Mouse (Mus musculus) spleen, adult 2 months (tissue): ENCODE measurements around the gene Hoxb3. TPM values are rescaled to one million over a fixed set of nuclear protein-coding genes. Genes with fewer than 3 reads are reported as not detected.

ENCODE experiments used
- DNase-seq, 2 experiments: peaks; one replicate each; pipeline versions ENCODE4 v3.0.0 to v3.0.0-alpha.2; 2012 to 2021; ENCODE audit warnings: low spot score in 2 of 2, low read depth in 1 of 2
- H3K27ac ChIP-seq: fragments of 200-500 bp; 2 replicates; pipeline ENCODE4 v1.5.1; 2012; ENCODE audit warnings: low read length, inconsistent platforms; ENCODE audit not compliant: insufficient read depth
- H3K27me3 ChIP-seq: fragments of 200-500 bp; 2 replicates; pipeline ENCODE4 v1.6.1; 2012; ENCODE audit warnings: mild to moderate bottlenecking, moderate library complexity, low read length, inconsistent platforms; ENCODE audit not compliant: control insufficient read depth, insufficient read depth
- H3K36me3 ChIP-seq: fragments of 200-500 bp; 2 replicates; pipeline ENCODE4 v1.6.1; 2012; ENCODE audit warnings: mild to moderate bottlenecking, low read length, inconsistent platforms; ENCODE audit not compliant: control insufficient read depth, insufficient read depth
- H3K4me1 ChIP-seq: fragments of 200-500 bp; 2 replicates; pipeline ENCODE4 v1.6.1; 2011; ENCODE audit warnings: inconsistent platforms; ENCODE audit not compliant: control insufficient read depth, insufficient read depth, insufficient read length
- H3K4me3 ChIP-seq: fragments of 200-500 bp; 2 replicates; pipeline ENCODE4 v1.5.1; 2011; ENCODE audit warnings: mild to moderate bottlenecking, inconsistent platforms; ENCODE audit not compliant: insufficient read depth, insufficient read length; ENCODE audit errors: extremely low read depth
- CTCF ChIP-seq: fragments of 200-500 bp; IDR thresholded peaks from 2 replicates; pipeline ENCODE4 v1.5.1; 2011; ENCODE audit warnings: mild to moderate bottlenecking, inconsistent platforms; ENCODE audit not compliant: insufficient read depth, insufficient read length, insufficient replicate concordance; ENCODE audit errors: extremely low read depth
- POLR2A ChIP-seq: fragments of 200-500 bp; IDR thresholded peaks from 2 replicates; pipeline ENCODE4 v1.6.1; 2011; ENCODE audit warnings: low read depth, low read length, inconsistent platforms
- WGBS: fragments of 180-500 bp; shearing (Covaris S2); methylation state at CpG from one replicate; pipeline ENCODE4 v1.1.7; 2018; 5-methylcytosine and 5-hydroxymethylcytosine counted together
- polyA plus RNA-seq: library from polyadenylated mRNA; depleted of rRNA; stranded (reverse); fragments of >200 nt; gene quantifications from 2 replicates; pipeline ENCODE4 v1.2.3, GENCODE M21; 2012; rRNA removed

The Hoxb3 gene
- polyA plus RNA-seq, 1 experiment: 2.0 TPM

DNA sequence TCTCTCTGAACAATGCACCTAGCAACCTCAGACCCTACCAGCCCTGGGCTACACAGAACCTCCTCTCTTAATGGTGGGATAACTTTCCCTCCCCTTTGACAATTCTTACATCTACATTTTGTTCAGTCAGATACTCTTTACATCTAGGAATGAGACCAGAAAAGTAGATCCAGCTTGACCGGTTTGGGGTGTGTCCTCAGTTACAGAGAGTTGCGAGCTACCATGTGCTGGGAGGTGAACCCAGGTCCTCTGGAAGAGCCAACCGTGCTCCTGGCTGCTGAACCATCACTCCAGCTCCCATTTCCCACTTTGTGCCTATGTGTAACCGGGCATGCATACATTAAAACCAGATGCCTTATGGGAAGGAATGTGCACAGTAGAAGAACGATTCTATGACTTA is 60.3 kb downstream of the Hoxb3 start:
- 61% methylated on average over 5 of the region's 5 CpGs for WGBS
- H3K27me3 ChIP-seq: no peaks in the 10 kb centered on the region

DNA sequence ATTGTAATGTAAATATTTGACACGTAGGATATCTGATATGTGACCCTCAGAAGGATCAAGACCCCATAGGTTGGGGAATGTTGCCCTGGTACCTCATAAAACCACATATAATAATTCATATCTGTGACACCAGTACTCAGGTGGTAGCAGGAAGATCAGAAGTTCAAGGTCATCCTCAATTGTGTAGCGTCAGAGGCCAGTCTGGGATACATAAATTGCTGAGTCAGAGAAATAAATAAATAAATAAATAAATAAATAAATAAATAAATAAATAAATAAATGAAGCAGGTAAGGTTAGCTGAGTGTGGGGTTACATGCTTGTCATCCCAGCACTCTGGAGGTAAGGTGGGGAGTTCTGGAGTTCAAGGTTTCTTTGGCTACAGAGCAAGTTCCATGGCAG is 64.5 kb downstream of the Hoxb3 start:
- TF ChIP-seq POLR2A (no peak), CTCF (no peak)
- 79% methylated on average over 2 of the region's 2 CpGs for WGBS
- H3K4me1 ChIP-seq: no peaks in the 10 kb centered on the region
- no peaks in the 10 kb centered on the region for H3K27me3 ChIP-seq
- H3K4me3 ChIP-seq: no peak overlapping the region
- no peaks in the 10 kb centered on the region for H3K36me3 ChIP-seq
- no peak overlapping the region for H3K27ac ChIP-seq
- no peak for DNase-seq

More for the DNA sequence above, 60.3 kb downstream of the Hoxb3 start:
- Histone ChIP-seq H3K36me3 (no peaks in the 10 kb centered on the region), H3K4me3 (no peak overlapping the region), H3K27ac (no peak overlapping the region), H3K4me1 (no peaks in the 10 kb centered on the region)
- no peak for TF ChIP-seq CTCF
- TF ChIP-seq POLR2A: no peak
- no peak for DNase-seq

DNA sequence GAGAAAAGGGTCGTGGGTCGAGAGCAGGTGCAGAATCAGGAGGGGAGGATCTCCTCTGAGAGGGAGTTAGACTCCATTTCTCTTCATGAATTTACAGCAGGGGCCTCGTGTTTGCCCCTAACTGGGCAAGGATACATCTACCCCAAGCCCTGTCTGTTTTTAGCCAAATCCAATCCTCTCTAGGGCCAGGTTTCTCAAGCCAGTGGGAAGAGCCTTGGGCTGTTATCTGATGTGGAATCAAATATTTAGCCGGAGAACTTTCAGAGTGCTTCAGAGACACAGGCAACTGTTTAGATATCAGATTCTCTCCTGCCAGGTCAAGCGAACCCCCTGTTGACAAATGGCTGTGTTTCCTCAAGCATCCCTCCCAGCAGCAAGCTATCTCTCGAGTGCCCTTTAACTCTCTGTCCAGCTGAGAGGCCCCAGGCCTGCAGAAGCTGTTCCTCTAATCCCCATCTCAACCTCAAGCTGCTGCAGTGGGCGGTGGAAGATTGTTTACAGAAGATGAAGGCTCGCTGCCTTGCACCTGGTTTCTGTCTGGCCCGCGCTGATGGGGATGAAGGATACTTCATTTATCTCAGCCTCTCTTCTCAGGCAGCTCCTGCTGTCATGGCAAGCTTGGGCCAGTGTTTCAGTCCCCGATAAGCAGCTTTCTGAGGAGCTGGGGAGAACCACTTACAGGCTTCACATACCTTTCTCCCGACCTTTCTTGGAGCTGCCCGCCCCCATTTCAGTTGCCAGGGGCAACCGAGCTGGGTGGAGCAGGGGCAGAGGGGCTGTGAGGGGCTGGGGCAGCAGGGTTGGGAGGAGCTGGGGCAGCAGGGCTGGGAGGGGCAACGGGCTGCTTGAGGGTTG is 73.9 kb downstream of the Hoxb3 start:
- TF ChIP-seq POLR2A: no peak
- TF ChIP-seq CTCF: no peak
- no peak overlapping the region for H3K27ac ChIP-seq
- no peak for DNase-seq
- 73% methylated on average over 15 of the region's 15 CpGs for WGBS
- no peaks in the 10 kb centered on the region for H3K27me3 ChIP-seq
- no peak overlapping the region for H3K4me3 ChIP-seq
- H3K36me3 ChIP-seq: no peaks in the 10 kb centered on the region
- no peaks in the 10 kb centered on the region for H3K4me1 ChIP-seq

Other genes starting within 250 kb of the Hoxb3 start
- 193 and 219 TPM in 2 replicates for gene Atp5g1, start 247.7 kb upstream of the Hoxb3 start, polyA plus RNA-seq
- not detected in 2 replicates for gene Calcoco2, start 211.4 kb upstream of the Hoxb3 start, polyA plus RNA-seq
- not detected in 2 replicates for gene Ttll6, start 189.5 kb upstream of the Hoxb3 start, polyA plus RNA-seq
- not detected in 2 replicates for gene Hoxb13, start 129.0 kb upstream of the Hoxb3 start, polyA plus RNA-seq
- gene Hoxb9, start 51.9 kb upstream of the Hoxb3 start, polyA plus RNA-seq: 0.26 and 0.27 TPM in 2 replicates
- gene Hoxb8, start 41.4 kb upstream of the Hoxb3 start, polyA plus RNA-seq: 0.37 and 0.43 TPM in 2 replicates
- 0.60 and 0.62 TPM in 2 replicates for gene Hoxb7, start 36.7 kb upstream of the Hoxb3 start, polyA plus RNA-seq
- gene Hoxb6, start 30.9 kb upstream of the Hoxb3 start, polyA plus RNA-seq: 1.2 and 1.3 TPM in 2 replicates
- gene Hoxb5, start 20.0 kb upstream of the Hoxb3 start, polyA plus RNA-seq: 0.37 and 0.40 TPM in 2 replicates
- gene Hoxb4, start 5.1 kb upstream of the Hoxb3 start, polyA plus RNA-seq: 2.6 and 3.3 TPM in 2 replicates
- 1.9 and 2.4 TPM in 2 replicates for gene Hoxb2, start 27.2 kb downstream of the Hoxb3 start, polyA plus RNA-seq
- not detected in 2 replicates for gene Hoxb1, start 42.4 kb downstream of the Hoxb3 start, polyA plus RNA-seq
- gene Skap1, start 141.3 kb downstream of the Hoxb3 start, polyA plus RNA-seq: 20.1 and 22.3 TPM in 2 replicates